Mouse (Mus musculus) layer of hippocampus, postnatal 10 days (tissue): ENCODE measurements around the gene Cfap73. TPM values are rescaled to one million over a fixed set of nuclear protein-coding genes. Genes with fewer than 3 reads are reported as not detected.

Source experiments
- DNase-seq, 2 experiments: peaks; one replicate each; pipeline ENCODE4 v3.0.0; 2021; ENCODE audit warnings: low spot score in 2 of 2
- total RNA-seq, 2 experiments: library from RNA; stranded (reverse); gene quantifications; 2 replicates each; pipeline ENCODE4 v1.2.3; 2021

The Cfap73 gene
- total RNA-seq, 2 experiments from 2014 or later, result 0.76 to 0.80 TPM

GRCm38 (mm10) chr5:120647814-120648491 is 13.9 kb upstream of the Cfap73 start:
- peak in 1 of 2 experiments; percentile 23 for DNase-seq

- DNase-seq, result no peak
Measured at GRCm38 (mm10) chr5:120647361-120647760, 13.3 kb upstream of the Cfap73 start.

DNA sequence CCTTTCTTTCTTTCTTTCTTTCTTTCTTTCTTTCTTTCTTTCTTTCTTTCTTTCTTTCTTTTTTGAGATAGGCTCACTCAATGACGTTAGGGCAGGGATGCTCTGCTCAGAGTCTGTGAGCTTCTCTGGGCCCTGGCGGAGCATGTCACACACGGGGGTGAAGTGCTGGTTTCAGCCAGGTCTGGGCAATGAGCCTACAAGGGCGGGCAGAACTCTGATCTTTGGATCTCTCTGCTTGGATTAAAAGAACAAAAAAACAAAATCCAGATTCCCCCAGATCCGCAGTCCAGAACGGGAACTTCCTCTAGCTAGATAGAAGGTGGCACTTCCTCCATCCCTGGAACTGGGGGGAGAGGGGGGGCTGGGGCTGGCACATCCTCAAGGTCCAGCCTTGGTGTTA is 11.8 kb upstream of the Cfap73 start:
- peak in 1 of 2 experiments; percentile 41 for DNase-seq

GRCm38 (mm10) chr5:120644227-120644626 is 10.2 kb upstream of the Cfap73 start:
- no peak for DNase-seq

GRCm38 (mm10) chr5:120643365-120644085 is 9.5 kb upstream of the Cfap73 start:
- peak in 1 of 2 experiments; percentile 46 for DNase-seq

- no peak for DNase-seq
Measured at GRCm38 (mm10) chr5:120640094-120640493, 6.1 kb upstream of the Cfap73 start.

DNA sequence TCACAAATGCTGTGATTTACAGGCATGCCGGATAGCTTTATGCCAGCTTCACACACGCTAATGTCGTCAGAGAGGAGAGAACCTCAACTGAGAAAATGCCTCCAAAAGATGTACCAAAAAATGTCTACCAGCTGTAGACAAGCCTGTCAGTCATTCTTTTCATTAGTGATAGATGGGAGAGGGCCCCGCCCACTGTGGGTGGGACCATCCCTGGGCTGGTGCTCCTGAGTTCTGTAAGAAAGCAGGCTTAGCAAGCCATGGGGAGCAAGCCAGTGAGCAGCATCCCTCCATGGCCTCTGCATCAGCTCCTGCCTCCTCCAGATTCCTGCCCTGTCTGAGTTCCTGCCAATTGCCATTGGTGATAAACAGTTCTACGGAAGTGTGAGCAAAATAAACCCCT is 1.6 kb upstream of the Cfap73 start:
- no peak for DNase-seq

DNA sequence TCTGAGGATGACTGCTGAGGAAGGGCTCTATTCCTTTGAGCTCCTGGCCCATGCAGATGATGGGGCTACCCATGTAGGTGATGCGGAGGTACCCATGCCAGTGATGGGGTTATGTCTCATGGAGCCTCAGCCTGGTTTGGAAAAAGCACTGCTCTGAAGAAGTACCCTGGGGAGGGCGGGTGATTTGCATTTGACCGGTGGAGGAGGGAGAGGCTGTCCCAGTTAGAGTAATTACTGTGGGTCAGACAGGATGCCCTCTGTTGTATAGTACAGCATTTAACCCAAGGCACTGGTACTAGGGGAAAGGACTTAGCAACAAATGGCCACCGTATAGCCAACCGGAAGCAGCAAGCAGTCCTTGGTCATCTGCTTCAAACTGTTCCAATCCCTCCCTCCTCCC is 825 bp upstream of the Cfap73 start:
- DNase-seq, result no peak

GRCm38 (mm10) chr5:120631892-120632291 is 2.1 kb downstream of the Cfap73 start:
- DNase-seq, result no peak

DNA sequence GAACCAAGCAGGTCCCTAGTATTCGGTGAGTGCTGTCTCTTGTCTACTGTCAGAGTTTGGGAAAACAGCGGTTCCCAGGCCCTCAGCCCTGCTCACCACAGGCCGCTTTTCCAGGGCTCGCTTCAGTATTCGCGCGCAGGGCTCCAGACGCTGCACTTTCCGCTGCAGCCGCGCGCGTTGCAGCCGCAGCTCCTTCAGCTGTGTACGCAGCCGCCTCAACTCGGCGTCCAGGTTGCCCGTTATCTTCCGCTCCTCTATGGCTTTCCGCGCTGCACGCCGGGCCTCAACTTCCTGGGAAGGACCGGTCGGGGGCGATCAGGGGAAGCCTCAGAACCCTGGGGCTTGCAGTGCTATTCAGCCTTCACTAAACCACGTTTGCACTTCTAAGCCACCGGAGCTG is 2.9 kb downstream of the Cfap73 start:
- no peak for DNase-seq

- DNase-seq, result no peak
Measured at GRCm38 (mm10) chr5:120628624-120629023, 5.4 kb downstream of the Cfap73 start.

- DNase-seq, result no peak
Measured at GRCm38 (mm10) chr5:120627515-120628300, 6.3 kb downstream of the Cfap73 start.

GRCm38 (mm10) chr5:120626399-120626798 is 7.6 kb downstream of the Cfap73 start:
- no peak for DNase-seq

GRCm38 (mm10) chr5:120624427-120624826 is 9.6 kb downstream of the Cfap73 start:
- peak in 1 of 2 experiments; percentile 65 for DNase-seq

GRCm38 (mm10) chr5:120622198-120622851 is 11.7 kb downstream of the Cfap73 start:
- no peak for DNase-seq

- DNase-seq, result peak; percentile 61 to 62
Measured at GRCm38 (mm10) chr5:120621846-120622197, 12.2 kb downstream of the Cfap73 start.

- DNase-seq, result no peak
Measured at GRCm38 (mm10) chr5:120621078-120621765, 12.8 kb downstream of the Cfap73 start.

DNA sequence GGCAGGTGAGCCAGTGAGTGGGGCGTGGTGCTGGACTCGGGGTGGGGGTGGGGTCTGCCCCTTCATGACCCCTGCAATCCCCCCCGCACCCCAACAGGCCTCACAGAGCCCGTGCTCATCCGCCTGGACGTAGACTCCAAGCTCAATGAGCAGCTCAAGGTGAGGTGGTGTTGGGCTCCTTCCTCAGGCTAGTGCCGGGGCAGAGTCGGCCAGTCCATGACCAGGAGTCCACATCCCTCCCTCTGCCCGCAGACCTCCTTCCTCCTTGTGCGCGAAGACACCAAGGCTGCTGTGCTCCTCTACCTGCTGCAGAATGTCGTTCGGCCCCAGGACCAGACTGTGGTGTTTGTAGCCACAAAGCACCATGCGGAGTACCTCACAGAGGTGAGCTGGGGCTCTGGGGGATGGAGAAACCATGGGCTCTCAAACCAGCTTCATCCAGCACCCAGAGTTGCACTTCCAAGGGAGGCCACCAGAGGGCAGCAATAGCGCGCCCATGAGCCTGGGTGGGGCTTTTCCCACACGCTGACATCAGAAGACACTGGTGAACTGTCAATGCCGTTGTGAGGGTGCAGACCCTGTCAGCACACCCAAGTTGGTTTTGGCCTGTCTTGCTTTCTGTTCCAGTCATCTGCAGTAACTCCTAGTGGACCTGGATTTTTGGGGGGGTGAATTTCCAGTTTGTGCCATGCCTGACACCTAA is 13.5 kb downstream of the Cfap73 start:
- DNase-seq, result peak; percentile 94 to 95

DNA sequence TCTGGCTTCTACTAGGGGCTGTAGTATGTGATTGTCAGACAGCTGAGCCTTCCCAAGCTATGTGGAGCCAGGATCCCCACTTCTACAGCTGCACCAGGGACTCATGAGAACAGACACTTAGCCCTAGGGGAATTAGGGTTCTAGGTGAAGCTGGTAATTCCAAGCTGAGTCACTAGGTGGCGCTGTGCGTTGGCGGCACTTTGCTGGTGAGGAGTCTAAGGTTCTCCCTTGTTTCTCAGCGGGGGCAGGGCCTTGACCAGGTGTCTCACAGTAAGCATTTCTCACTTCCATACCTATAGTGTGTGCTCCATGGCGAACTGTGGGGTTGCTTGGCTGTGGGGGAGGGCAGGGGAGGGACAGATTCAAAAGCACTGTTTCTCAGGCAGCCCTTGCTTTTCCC is 14.8 kb downstream of the Cfap73 start:
- DNase-seq, result peak; percentile 81

- no peak for DNase-seq
Measured at GRCm38 (mm10) chr5:120618778-120619177, 15.3 kb downstream of the Cfap73 start.
